Mouse (Mus musculus): ENCODE measurements around the gene Plk3.

Plk3 gene

DNA sequence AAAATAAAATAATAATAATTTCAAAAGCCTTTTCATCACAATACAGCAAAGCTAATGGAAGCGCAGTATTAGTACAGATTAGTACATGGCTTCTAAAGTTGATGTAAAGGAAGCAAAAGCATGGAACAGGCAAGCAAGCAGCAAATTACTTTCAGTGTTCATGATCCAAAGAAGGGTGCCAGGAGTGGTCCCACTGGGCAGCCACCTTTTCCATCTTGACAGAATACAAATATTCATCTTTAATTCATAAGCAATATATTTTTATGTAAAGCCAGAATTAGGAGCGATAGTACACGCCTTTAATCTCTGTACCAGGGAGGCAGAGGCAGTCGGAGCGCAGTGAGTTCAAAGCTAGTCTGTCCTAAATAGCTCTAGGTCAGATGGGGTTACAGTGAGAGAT, 14.1 kb downstream of the Plk3 start:
- DNase-seq (ENCODE audit: low spot score in 2 of 2), result no peak

GRCm38 (mm10) chr4:117117931-117118330, 15.8 kb downstream of the Plk3 start:
- peak in 1 of 2 experiments; percentile 55 for DNase-seq (ENCODE audit: low spot score in 2 of 2)

DNA sequence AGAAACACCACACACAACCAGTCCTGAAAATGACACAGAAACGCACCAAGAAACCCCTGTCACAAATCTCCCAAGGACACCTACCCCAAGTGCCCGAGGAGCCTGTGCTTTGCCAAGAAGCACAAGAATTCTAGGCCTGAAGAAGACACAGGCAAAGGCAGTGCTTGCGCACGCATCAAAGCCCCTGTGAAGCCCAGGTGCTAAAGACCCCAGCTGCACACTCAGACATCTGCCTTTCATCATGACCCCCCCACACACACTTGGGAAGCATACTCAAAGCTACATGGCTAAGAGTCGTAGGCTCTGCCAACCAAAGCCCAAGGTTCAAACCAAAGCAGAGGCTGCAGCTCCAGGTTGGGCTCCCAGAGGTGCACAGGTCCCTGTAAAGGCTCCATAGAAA, 18.2 kb downstream of the Plk3 start:
- no peak for DNase-seq (ENCODE audit: low spot score in 2 of 2)

- DNase-seq (ENCODE audit: low spot score in 2 of 2), result no peak
Observed at GRCm38 (mm10) chr4:117113237-117113636, 20.5 kb downstream of the Plk3 start.

- DNase-seq (ENCODE audit: low spot score in 2 of 2), result peak in 1 of 2 experiments; percentile 55
Observed at GRCm38 (mm10) chr4:117110985-117111384, 22.8 kb downstream of the Plk3 start.

DNA sequence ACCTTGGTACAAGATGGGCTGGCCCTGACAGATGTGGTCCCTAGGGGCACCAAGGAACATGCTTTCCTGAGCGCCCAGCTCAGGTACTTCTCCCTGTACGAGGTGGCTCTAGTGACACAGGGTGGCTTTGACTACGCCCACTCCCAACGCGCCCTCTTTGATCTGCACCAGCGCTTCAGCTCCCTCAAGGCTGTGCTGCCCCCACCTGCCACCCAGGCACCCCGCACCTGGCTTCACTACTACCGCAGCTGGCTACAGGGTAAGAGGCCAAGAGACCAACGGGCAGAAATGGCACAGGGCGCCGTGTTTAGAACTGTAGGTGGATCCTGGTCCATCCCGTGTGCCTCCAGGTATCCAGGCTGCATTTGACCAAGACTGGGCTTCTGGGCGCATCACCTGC, 23.5 kb downstream of the Plk3 start:
- DNase-seq (ENCODE audit: low spot score in 2 of 2), result peak in 1 of 2 experiments; percentile 63

- DNase-seq (ENCODE audit: low spot score in 2 of 2), result peak in 1 of 2 experiments; percentile 62
Observed at GRCm38 (mm10) chr4:117109330-117109729, 24.4 kb downstream of the Plk3 start.

- peak in 1 of 2 experiments; percentile 58 for DNase-seq (ENCODE audit: low spot score in 2 of 2)
Observed at GRCm38 (mm10) chr4:117108524-117108849, 25.3 kb downstream of the Plk3 start.

- peak in 1 of 2 experiments; percentile 57 for DNase-seq (ENCODE audit: low spot score in 2 of 2)
Observed at GRCm38 (mm10) chr4:117107813-117108523, 25.8 kb downstream of the Plk3 start.

GRCm38 (mm10) chr4:117105127-117105526, 28.6 kb downstream of the Plk3 start:
- peak in 1 of 2 experiments; percentile 58 for DNase-seq (ENCODE audit: low spot score in 2 of 2)

DNA sequence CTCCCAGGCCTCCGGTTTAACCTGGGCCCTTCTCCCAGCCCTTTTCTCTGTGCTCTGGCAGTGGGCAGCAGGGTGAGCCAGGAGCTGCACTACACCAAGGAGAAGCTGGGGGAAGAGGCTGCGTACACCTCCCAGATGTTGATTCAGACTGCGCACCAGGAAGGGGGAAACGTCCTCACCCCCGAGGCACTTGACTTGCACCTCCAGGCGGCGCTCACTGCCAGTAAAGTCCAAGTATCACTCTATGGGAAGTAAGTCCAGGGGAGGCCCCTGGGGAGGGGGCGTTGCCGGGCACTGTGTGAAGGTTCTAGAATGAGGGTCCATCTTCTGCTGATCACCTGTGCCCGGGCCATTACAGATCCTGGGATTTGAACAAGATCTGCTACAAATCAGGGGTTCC, 29.1 kb downstream of the Plk3 start:
- DNase-seq (ENCODE audit: low spot score in 2 of 2), result peak in 1 of 2 experiments; percentile 61

DNA sequence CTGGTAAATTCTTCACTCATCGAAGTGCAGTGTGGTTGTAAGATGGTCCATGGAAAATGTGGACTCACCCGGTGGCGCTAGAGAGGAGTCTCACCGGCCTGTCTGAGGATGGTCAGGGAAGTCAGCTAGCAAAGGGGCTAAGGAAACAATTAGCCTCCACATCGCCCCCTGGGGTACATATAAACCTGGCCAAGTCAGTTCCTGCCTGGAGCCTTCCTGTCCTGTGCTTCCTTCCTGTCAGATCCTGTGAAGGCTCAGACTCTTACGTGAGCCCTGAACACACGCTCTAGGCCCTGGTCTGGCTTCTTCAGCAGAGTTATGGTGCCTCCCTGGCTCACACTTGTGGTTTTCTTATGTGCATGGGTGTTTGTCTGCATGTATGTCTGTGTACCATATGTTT, 32.5 kb downstream of the Plk3 start:
- DNase-seq (ENCODE audit: low spot score in 2 of 2), result peak in 1 of 2 experiments; percentile 61

- no peak for DNase-seq (ENCODE audit: low spot score in 2 of 2)
Observed at GRCm38 (mm10) chr4:117100036-117100435, 33.7 kb downstream of the Plk3 start.

DNA sequence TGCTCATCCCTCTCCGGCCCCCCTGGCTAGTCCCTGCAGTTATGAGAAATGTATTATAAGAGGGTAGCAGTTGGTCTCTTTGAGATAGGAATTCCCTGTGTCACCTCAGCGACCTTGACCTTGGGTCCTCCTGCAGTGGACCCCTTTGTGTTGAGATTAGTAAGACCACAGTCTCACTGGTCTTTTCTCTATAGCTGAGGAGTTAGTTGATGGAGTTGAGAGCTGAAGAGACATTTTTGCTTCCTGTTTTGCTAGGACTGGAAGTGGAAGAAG, 35.1 kb downstream of the Plk3 start:
- DNase-seq (ENCODE audit: low spot score in 2 of 2), result no peak

GRCm38 (mm10) chr4:117097969-117098763, 35.6 kb downstream of the Plk3 start:
- DNase-seq (ENCODE audit: low spot score in 2 of 2), result no peak

DNA sequence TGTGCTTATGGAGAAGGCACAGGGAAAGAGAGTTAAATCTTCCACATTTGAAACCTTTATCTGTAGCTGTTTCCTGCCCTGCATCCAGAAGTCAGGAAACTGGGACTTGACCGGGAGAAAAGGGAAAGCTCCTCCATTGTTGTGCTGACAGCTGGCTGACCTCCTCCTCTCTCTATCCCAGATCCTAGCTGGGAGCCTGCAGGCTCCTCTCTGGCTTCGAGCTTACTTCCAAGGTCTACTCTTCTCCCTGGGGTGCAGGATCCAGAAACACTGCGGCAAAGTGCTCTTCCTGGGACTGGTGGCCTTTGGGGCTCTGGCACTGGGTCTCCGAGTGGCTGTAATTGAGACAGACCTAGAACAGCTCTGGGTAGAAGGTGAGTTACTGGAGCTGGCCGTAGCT, 37.1 kb downstream of the Plk3 start:
- DNase-seq (ENCODE audit: low spot score in 2 of 2), result no peak

- DNase-seq (ENCODE audit: low spot score in 2 of 2), result peak; percentile 37 to 67
Observed at GRCm38 (mm10) chr4:117095551-117096452, 38.0 kb downstream of the Plk3 start, which contains the start of gene Ptch2. TSS of gene Ptch2 (plus strand) at chr4:117096075.

DNA sequence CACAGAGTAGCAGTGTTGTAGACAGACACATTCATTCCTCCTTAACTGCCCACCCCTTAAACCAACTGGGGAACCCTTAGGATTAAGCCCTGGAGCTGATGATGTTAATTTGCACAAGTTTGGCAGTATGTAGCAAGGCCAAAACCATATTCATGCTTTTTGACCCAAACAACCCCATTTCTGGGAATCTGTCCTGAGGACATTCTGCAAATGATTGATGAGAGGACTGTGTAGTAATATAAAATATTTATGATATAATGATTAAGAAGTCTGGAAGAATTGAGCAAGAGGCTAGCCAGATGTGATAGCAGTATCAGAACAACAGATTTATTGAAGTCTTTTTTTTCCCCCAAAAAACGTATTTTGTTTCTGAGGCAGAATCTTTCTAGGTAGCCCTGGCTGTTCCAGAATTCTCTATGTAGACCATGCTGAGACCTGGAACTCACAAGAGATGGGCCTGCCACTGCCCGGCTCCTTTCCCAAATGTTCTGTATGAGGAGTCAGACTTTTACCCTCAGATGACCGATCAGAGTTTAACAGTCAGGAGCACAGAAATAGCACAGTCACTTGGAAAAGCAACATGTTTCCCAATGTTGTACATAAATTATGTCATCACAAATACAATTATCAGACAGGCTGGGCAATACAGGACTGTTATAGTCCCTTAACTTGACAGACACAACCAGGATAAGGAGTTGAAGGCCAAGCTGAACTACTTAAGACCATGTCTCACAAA, 39.0 kb downstream of the Plk3 start:
- DNase-seq (ENCODE audit: low spot score in 2 of 2), result no peak

DNA sequence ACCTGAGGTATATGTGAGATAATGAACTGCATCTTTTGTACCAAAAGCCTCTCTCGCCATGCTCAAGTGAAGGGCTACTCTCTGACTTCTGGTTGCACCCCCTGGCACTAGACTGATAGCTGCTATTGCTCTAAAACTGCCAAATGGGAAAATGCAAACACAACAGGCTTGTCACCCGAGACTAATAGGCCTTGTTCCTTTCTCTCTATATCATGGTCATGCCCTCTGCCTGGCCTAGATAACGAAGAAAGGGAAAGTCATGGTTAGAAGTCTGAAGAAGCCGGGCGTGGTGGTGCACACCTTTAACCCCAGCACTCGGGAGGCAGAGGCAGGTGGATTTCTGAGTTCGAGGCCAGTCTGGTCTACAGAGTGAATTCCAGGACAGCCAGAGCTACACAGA, 43.2 kb downstream of the Plk3 start:
- no peak for DNase-seq (ENCODE audit: low spot score in 2 of 2)

DNA sequence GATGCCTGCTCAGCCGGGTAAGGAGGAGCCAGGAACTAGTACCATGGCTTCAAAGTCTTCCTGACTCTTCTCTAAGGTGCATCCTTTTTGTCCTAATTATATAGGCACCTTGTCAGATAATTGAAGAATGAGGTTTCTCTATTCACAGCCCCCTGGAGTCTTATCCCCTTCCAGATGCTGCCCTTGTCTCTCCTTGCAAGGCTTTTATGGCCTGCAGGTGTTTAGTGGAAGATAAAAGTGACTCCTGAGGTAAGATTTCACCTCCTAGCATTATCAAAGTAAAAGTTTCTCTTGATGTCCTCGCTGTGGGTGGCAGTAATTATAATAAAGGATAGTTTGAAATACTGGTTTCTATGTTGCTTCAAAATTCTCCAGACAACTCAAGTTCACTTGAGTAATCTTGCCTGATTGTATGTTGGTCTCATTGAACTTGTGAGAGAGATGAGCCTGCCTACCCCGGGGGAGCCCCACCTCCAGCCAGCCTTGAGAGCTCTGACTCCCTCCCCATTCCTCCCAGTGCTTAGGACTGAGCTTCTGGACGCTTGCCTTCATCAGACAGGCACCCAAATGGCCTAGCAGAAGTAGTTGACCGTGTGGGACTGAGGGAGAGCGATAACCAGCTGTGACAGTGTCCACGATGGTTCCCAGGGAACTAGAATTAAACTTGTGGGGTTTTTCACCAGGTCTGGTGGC, 45.7 kb downstream of the Plk3 start:
- DNase-seq (ENCODE audit: low spot score in 2 of 2), result no peak

Measured in spleen, postnatal 4 days (tissue).